Mouse (Mus musculus): Measurements from ENCODE around the gene Atp5mpl. TPM values are rescaled to one million over a fixed set of nuclear protein-coding genes. Genes with fewer than 3 reads are reported as not detected.

Atp5mpl gene
- total RNA-seq, 2 experiments from 2014 or later = 331 to 353 TPM

- H3K27ac ChIP-seq = no peak overlapping the region; the same call in 1 of the 2 replicates
- no peak for DNase-seq (ENCODE audit: low spot score in 2 of 2)
- no peak for TF ChIP-seq CTCF (conservative IDR thresholded peaks at IDR 0.05)
- no peak overlapping the region for H3K4me3 ChIP-seq
These were observed 50.1 kb downstream of the Atp5mpl start for GRCm38 (mm10) chr12:111916514-111917217.

- no peak overlapping the region for H3K27ac ChIP-seq
- no peak for DNase-seq (ENCODE audit: low spot score in 2 of 2)
- no peak overlapping the region for H3K4me3 ChIP-seq
- no peak for TF ChIP-seq CTCF (conservative IDR thresholded peaks at IDR 0.05)
These were observed 51.0 kb downstream of the Atp5mpl start for GRCm38 (mm10) chr12:111915781-111916180.

GRCm38 (mm10) chr12:111914031-111914430, 52.7 kb downstream of the Atp5mpl start:
- TF ChIP-seq CTCF (conservative IDR thresholded peaks at IDR 0.05) = no peak
- Histone ChIP-seq H3K4me3 (no peak overlapping the region), H3K27ac (no peak overlapping the region)
- DNase-seq (ENCODE audit: low spot score in 2 of 2) = no peak

GRCm38 (mm10) chr12:111912802-111913201, 54.0 kb downstream of the Atp5mpl start:
- no peak for TF ChIP-seq CTCF (conservative IDR thresholded peaks at IDR 0.05)
- Histone ChIP-seq H3K27ac (no peak overlapping the region), H3K4me3 (no peak overlapping the region)
- DNase-seq (ENCODE audit: low spot score in 2 of 2) = no peak

- no peak for DNase-seq (ENCODE audit: low spot score in 2 of 2)
- no peak for TF ChIP-seq CTCF (conservative IDR thresholded peaks at IDR 0.05)
- Histone ChIP-seq H3K4me3 (no peak overlapping the region), H3K27ac (no peak overlapping the region)
These were observed 55.0 kb downstream of the Atp5mpl start for GRCm38 (mm10) chr12:111911796-111912195.

Other genes with a start within 250 kb of the Atp5mpl start
- 100 to 1,000 TPM; 654 to 684 TPM for gene Klc1, start 208.1 kb downstream of the Atp5mpl start, total RNA-seq (2021)
- gene Xrcc3, start 153.1 kb downstream of the Atp5mpl start, total RNA-seq (2021) = 1 to 10 TPM; 3.2 to 4.2 TPM
- gene Zfyve21, start 152.8 kb downstream of the Atp5mpl start, total RNA-seq (2021) = 10 to 100 TPM; 20.0 to 20.6 TPM
- 100 to 1,000 TPM; 101 to 106 TPM for gene Ppp1r13b, start 58.9 kb downstream of the Atp5mpl start, total RNA-seq (2021)
- gene Tdrd9, start 4.6 kb upstream of the Atp5mpl start, total RNA-seq (2021) = under 1 TPM in 1 of 2 experiments, not detected in 1; 0.44 TPM
- gene Rd3l, start 14.3 kb upstream of the Atp5mpl start, total RNA-seq (2021) = not detected
- 1 to 10 TPM; 1.4 to 3.4 TPM for gene Aspg, start 139.7 kb upstream of the Atp5mpl start, total RNA-seq (2021)
- gene Kif26a, start 179.2 kb upstream of the Atp5mpl start, total RNA-seq (2021) = 1 to 10 TPM; 5.0 to 5.8 TPM

Data from layer of hippocampus, adult 2 months (tissue).